Mouse (Mus musculus) olfactory bulb, adult 2 months (tissue): Measurements from ENCODE around the gene Cabp4.

ENCODE experiments used
- CTCF ChIP-seq: fragments of 200-500 bp; IDR thresholded peaks from 2 replicates; pipeline ENCODE4 v1.5.1; 2012; ENCODE audit warnings: low read depth, mild to moderate bottlenecking, low read length, moderate library complexity; ENCODE audit not compliant: insufficient read depth
- POLR2A ChIP-seq: fragments of 200-500 bp; IDR thresholded peaks from 2 replicates; pipeline ENCODE4 v1.6.1; 2012; ENCODE audit warnings: mild to moderate bottlenecking, low read depth, low read length, moderate library complexity; ENCODE audit not compliant: insufficient read depth

GRCm38 (mm10) chr19:4108535-4108934 lies 35.3 kb downstream of the Cabp4 start:
- TF ChIP-seq POLR2A (no peak), CTCF (no peak)
